Mouse (Mus musculus) heart, embryonic 11.5 days (tissue): ENCODE data around the gene Tpcn1. TPM values are rescaled to one million over a fixed set of nuclear protein-coding genes. Genes with fewer than 3 reads are reported as not detected.

ENCODE experiments used
- ATAC-seq: fragments of 200-750 bp; cut with Nextera tagmentation; replicated peaks from 2 replicates; pipeline ENCODE4 v1.8.0; 2017; ENCODE audit warnings: moderate library complexity; ENCODE audit not compliant: insufficient number of reproducible peaks, low FRiP score, low TSS enrichment
- H3K27ac ChIP-seq: fragments of 300-500 bp; sonication (generic); 2 replicates; pipeline ENCODE4 v1.5.1; 2014; ENCODE audit warnings: mild to moderate bottlenecking, low read depth, low read length
- H3K27me3 ChIP-seq: fragments of 300-500 bp; sonication (generic); 2 replicates; pipeline ENCODE4 v1.6.1; 2014; ENCODE audit warnings: mild to moderate bottlenecking, low read length, mixed read lengths; ENCODE audit not compliant: control insufficient read depth, insufficient read depth
- H3K36me3 ChIP-seq: fragments of 300-500 bp; sonication (generic); 2 replicates; pipeline ENCODE4 v1.6.1; 2014; ENCODE audit warnings: mild to moderate bottlenecking, low read length, moderate library complexity, mixed read lengths; ENCODE audit not compliant: control insufficient read depth, insufficient read depth
- H3K4me1 ChIP-seq: fragments of 300-500 bp; sonication (generic); 2 replicates; pipeline ENCODE4 v1.6.1; 2014; ENCODE audit warnings: low read length; ENCODE audit not compliant: control insufficient read depth, insufficient read depth
- H3K4me2 ChIP-seq: fragments of 300-500 bp; sonication (generic); 2 replicates; pipeline ENCODE4 v1.6.1; 2014; ENCODE audit warnings: mild to moderate bottlenecking, moderate library complexity
- H3K4me3 ChIP-seq: fragments of 300-500 bp; sonication (generic); 2 replicates; pipeline ENCODE4 v1.5.1; 2014; ENCODE audit warnings: low read depth, low read length
- H3K9ac ChIP-seq: fragments of 300-500 bp; sonication (generic); 2 replicates; pipeline ENCODE4 v1.6.1; 2014; ENCODE audit warnings: mild to moderate bottlenecking, low read depth, low read length, moderate library complexity
- H3K9me3 ChIP-seq: fragments of 300-500 bp; sonication (generic); replicated peaks from 2 replicates; pipeline ENCODE4 v1.6.1; 2016; ENCODE audit warnings: low read length; ENCODE audit not compliant: control insufficient read depth
- WGBS: fragments of 180-500 bp; shearing (Covaris S2); extraction: QIAGEN DNeasy Blood & Tissue Kit; methylation state at CpG from one replicate; pipeline ENCODE4 v1.1.7; 2014; ENCODE audit not compliant: insufficient replicate concordance; 5-methylcytosine and 5-hydroxymethylcytosine counted together
- polyA plus RNA-seq: library from polyadenylated mRNA; unstranded; fragments of >200 nt; fragmentation: Nextera tagmentation; extraction: Ambion mirVana; gene quantifications from 2 replicates; pipeline ENCODE4 v1.2.1, GENCODE M21; 2014

Gene Tpcn1
- polyA plus RNA-seq, 1 experiment from 2014 or later: 19.1 TPM

- 94% methylated on average over 4 of the region's 4 CpGs for WGBS
- peaks cover 31% of the 10 kb centered on the region for H3K36me3 ChIP-seq
These were observed 27.4 kb upstream of the Tpcn1 start for GRCm38 (mm10) chr5:120615903-120616302.

GRCm38 (mm10) chr5:120612822-120613604, 24.5 kb upstream of the Tpcn1 start:
- H3K36me3 ChIP-seq: peaks cover 9% of the 10 kb centered on the region; the same call in 1 of the 2 replicates
- H3K4me2 ChIP-seq: peak overlapping the region; percentile 85
- peak overlapping the region; percentile 85 for H3K27ac ChIP-seq
- H3K9ac ChIP-seq: peak overlapping the region; percentile 82
- peaks cover 11% of the 10 kb centered on the region for H3K4me1 ChIP-seq
- under 1% methylated on average over 69 of the region's 69 CpGs for WGBS
- H3K4me3 ChIP-seq: peak overlapping the region; percentile 82
- peak; percentile 91 for ATAC-seq
- no peaks in the 10 kb centered on the region for H3K9me3 ChIP-seq
- H3K27me3 ChIP-seq: no peaks in the 10 kb centered on the region

More at GRCm38 (mm10) chr5:120615903-120616302, 27.4 kb upstream of the Tpcn1 start:
- no peak for ATAC-seq
- no peaks in the 10 kb centered on the region for H3K9me3 ChIP-seq
- no peak overlapping the region for H3K27ac ChIP-seq
- no peak overlapping the region for H3K4me2 ChIP-seq
- no peak overlapping the region for H3K4me3 ChIP-seq
- peaks cover 11% of the 10 kb centered on the region for H3K4me1 ChIP-seq
- no peaks in the 10 kb centered on the region for H3K27me3 ChIP-seq
- no peak overlapping the region for H3K9ac ChIP-seq

- peak within 1 kb of the TSS; percentile 82 for H3K9ac ChIP-seq
- under 1% methylated on average over 22 of the region's 22 CpGs for WGBS
- peak within 1 kb of the TSS; percentile 85 for H3K27ac ChIP-seq
- H3K4me3 ChIP-seq: peak within 1 kb of the TSS; percentile 82
- peaks cover 9% of the 10 kb centered on the region; the same call in 1 of the 2 replicates for H3K36me3 ChIP-seq
- ATAC-seq: peak; percentile 87
- peaks cover 11% of the 10 kb centered on the region for H3K4me1 ChIP-seq
- no peaks in the 10 kb centered on the region for H3K9me3 ChIP-seq
- no peaks in the 10 kb centered on the region for H3K27me3 ChIP-seq
- peak within 1 kb of the TSS; percentile 85 for H3K4me2 ChIP-seq
These were observed 24.0 kb upstream of the Tpcn1 start, which contains the start of the genes Rita1 and Ddx54 for GRCm38 (mm10) chr5:120612442-120612821. Gene Rita1 (minus strand): TSS chr5:120612589. Gene Ddx54 (plus strand): TSS chr5:120612739.

GRCm38 (mm10) chr5:120611416-120611815, 22.9 kb upstream of the Tpcn1 start:
- H3K4me2 ChIP-seq: peak overlapping the region; percentile 85
- H3K4me3 ChIP-seq: peak overlapping the region; percentile 82
- H3K27me3 ChIP-seq: no peaks in the 10 kb centered on the region
- H3K4me1 ChIP-seq: peaks cover 11% of the 10 kb centered on the region
- WGBS: 57% methylated on average over 8 of the region's 8 CpGs
- peak overlapping the region; percentile 77 for H3K9ac ChIP-seq
- H3K27ac ChIP-seq: no peak overlapping the region
- ATAC-seq: no peak
- H3K36me3 ChIP-seq: peaks cover 3% of the 10 kb centered on the region; the same call in 1 of the 2 replicates
- H3K9me3 ChIP-seq: no peaks in the 10 kb centered on the region

- Histone ChIP-seq H3K36me3 (peaks cover 3% of the 10 kb centered on the region; the same call in 1 of the 2 replicates), H3K4me3 (no peak overlapping the region), H3K4me1 (peaks cover 11% of the 10 kb centered on the region), H3K27ac (no peak overlapping the region), H3K9ac (no peak overlapping the region), H3K9me3 (no peaks in the 10 kb centered on the region), H3K4me2 (peak overlapping the region; percentile 85), H3K27me3 (no peaks in the 10 kb centered on the region)
- 94% methylated on average over 5 of the region's 5 CpGs for WGBS
- ATAC-seq: no peak
These were observed 22.4 kb upstream of the Tpcn1 start for GRCm38 (mm10) chr5:120610906-120611305.

- no peaks in the 10 kb centered on the region for H3K9me3 ChIP-seq
- ATAC-seq: no peak
- 84% methylated on average over 16 of the region's 16 CpGs for WGBS
- H3K4me3 ChIP-seq: no peak overlapping the region
- no peaks in the 10 kb centered on the region for H3K27me3 ChIP-seq
- no peaks in the 10 kb centered on the region for H3K36me3 ChIP-seq
- no peak overlapping the region for H3K27ac ChIP-seq
- peaks cover 15% of the 10 kb centered on the region for H3K4me1 ChIP-seq
- H3K4me2 ChIP-seq: no peak overlapping the region
- H3K9ac ChIP-seq: no peak overlapping the region
These were observed 20.8 kb upstream of the Tpcn1 start for GRCm38 (mm10) chr5:120609246-120609775.

- no peak for ATAC-seq
- no peak overlapping the region for H3K4me3 ChIP-seq
- no peaks in the 10 kb centered on the region; the same call in 1 of the 2 replicates for H3K27me3 ChIP-seq
- H3K9ac ChIP-seq: no peak overlapping the region
- WGBS: 68% methylated on average over 3 of the region's 3 CpGs
- no peaks in the 10 kb centered on the region for H3K9me3 ChIP-seq
- H3K4me1 ChIP-seq: peaks cover 10% of the 10 kb centered on the region
- H3K36me3 ChIP-seq: no peaks in the 10 kb centered on the region
- H3K27ac ChIP-seq: no peak overlapping the region
- H3K4me2 ChIP-seq: no peak overlapping the region
These were observed 18.9 kb upstream of the Tpcn1 start for GRCm38 (mm10) chr5:120607335-120607734.

- Histone ChIP-seq H3K4me2 (no peak overlapping the region), H3K27me3 (no peaks in the 10 kb centered on the region; the same call in 1 of the 2 replicates), H3K27ac (no peak overlapping the region), H3K4me3 (no peak overlapping the region), H3K9ac (no peak overlapping the region), H3K9me3 (no peaks in the 10 kb centered on the region), H3K4me1 (peaks cover 10% of the 10 kb centered on the region), H3K36me3 (no peaks in the 10 kb centered on the region)
- 59% methylated on average over 25 of the region's 25 CpGs for WGBS
- no peak for ATAC-seq
These were observed 18.2 kb upstream of the Tpcn1 start for GRCm38 (mm10) chr5:120606590-120607200.
